In the genomic region with DNA sequence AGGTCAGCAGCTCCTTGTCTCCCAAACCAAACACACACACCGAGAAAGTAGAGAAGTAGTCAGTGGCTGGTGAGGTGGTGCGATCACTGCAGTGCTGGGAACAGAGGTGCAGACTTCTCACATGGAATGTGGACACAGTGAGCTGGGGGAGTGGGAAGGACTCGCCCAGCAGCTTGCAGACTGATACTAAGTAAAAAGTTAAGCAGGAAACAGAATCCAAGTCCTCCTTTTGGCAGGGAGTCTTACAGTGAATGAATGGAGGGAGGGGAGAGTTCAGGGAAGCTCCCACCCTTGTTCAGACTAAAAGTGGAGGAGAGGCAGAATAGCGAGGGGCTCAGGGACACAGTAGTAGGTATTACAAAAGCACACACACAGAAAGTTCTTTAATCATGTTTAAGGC, we compare ENCODE assay signal across 11 mouse cellular contexts. TPM values are rescaled to one million over a fixed set of nuclear protein-coding genes. Genes with fewer than 3 reads are reported as not detected.
DNase-seq lines count a peak whose midpoint lies in the region; ATAC-seq and TF ChIP-seq lines count a peak whose summit lies in the region.
"Had no signal": no experiment of that assay in that cellular context is flagged by ENCODE, and none has a peak within 500 bp of the region (broad histone marks: within the 10 kb centered on the region; RNA-seq: fewer than 3 reads in every experiment).

No protein-coding gene starts in this region.

- H3K4me1 ChIP-seq in kidney, embryonic 16.5 days (ENCODE audit: insufficient read depth, low read length): peaks cover 54% of the 10 kb centered on the region
- peaks cover 47% of the 10 kb centered on the region for H3K4me1 ChIP-seq in small intestine, adult 2 months (ENCODE audit: control insufficient read depth, insufficient read depth, insufficient read length, low read length)

- DNase-seq in heart, adult 11 months: peak; percentile 87
- no peak for DNase-seq in heart, postnatal 10 days
- no peak for DNase-seq in kidney, adult 9 months
- peak; percentile 34 for DNase-seq in R1 (ENCODE audit: low read depth, low spot score)
- no peak for DNase-seq in layer of hippocampus, adult 9-10 months (ENCODE audit: low spot score)
- DNase-seq in ovary, postnatal 36 days (ENCODE audit: low spot score): no peak
- DNase-seq: cerebellum, adult 8-10 months; right cerebral cortex, postnatal 25 days had no signal

- no peak overlapping the region for H3K9ac ChIP-seq in kidney, embryonic 16.5 days (replicated peaks; ENCODE audit: low read length)
- H3K9ac ChIP-seq: liver, embryonic 15.5 days had no signal

- H3K27me3 ChIP-seq in kidney, embryonic 16.5 days (ENCODE audit: insufficient read depth, low read length): no peaks in the 10 kb centered on the region
- no peaks in the 10 kb centered on the region for H3K27me3 ChIP-seq in small intestine, adult 2 months (ENCODE audit: control insufficient read depth, insufficient read depth, low read length)
- H3K27me3 ChIP-seq: liver, embryonic 15.5 days had no signal

- WGBS in kidney, embryonic 16.5 days: 34% methylated on average over 4 of the region's 4 CpGs
- 49% methylated on average over 4 of the region's 4 CpGs for WGBS in small intestine, adult 2 months

- intact Hi-C loops in heart, postnatal 10 days (cut with DNase I): no loop called here

- no peak overlapping the region for H3K4me3 ChIP-seq in kidney, embryonic 16.5 days (ENCODE audit: low read length)
- no peak overlapping the region for H3K4me3 ChIP-seq in small intestine, adult 2 months (ENCODE audit: low read depth, low read length)
- H3K4me3 ChIP-seq: liver, embryonic 15.5 days had no signal

- H3K9me3 ChIP-seq in kidney, embryonic 16.5 days (ENCODE audit: low read length): no peaks in the 10 kb centered on the region
- H3K9me3 ChIP-seq: liver, embryonic 15.5 days had no signal

- peak; percentile 29; the same call in 1 of the 2 replicates for ATAC-seq in kidney, embryonic 16.5 days (ENCODE audit: low FRiP score, low TSS enrichment)

- TF ChIP-seq CTCF in small intestine, adult 2 months (IDR thresholded peaks at IDR 0.05; ENCODE audit: extremely low read depth, insufficient read length, insufficient replicate concordance, low read depth, low read length): no peak

- no peak for TF ChIP-seq POLR2A in small intestine, adult 2 months (IDR thresholded peaks at IDR 0.05; ENCODE audit: low read depth, low read length)

- H3K36me3 ChIP-seq in kidney, embryonic 16.5 days (ENCODE audit: insufficient read depth, low read length): no peaks in the 10 kb centered on the region
- no peaks in the 10 kb centered on the region for H3K36me3 ChIP-seq in small intestine, adult 2 months (ENCODE audit: control insufficient read depth, insufficient read depth, low read length)
- H3K36me3 ChIP-seq: liver, embryonic 15.5 days had no signal

- H3K27ac ChIP-seq in kidney, embryonic 16.5 days (ENCODE audit: low read length): peak overlapping the region; percentile 7; the same call in 1 of the 2 replicates
- H3K27ac ChIP-seq in small intestine, adult 2 months (ENCODE audit: insufficient read depth, low read depth, low read length): peak overlapping the region; percentile 7; the same call in 1 of the 2 replicates
- H3K27ac ChIP-seq: liver, embryonic 15.5 days had no signal

- no peak overlapping the region for H3K4me2 ChIP-seq in kidney, embryonic 16.5 days (replicated peaks; ENCODE audit: low read depth, low read length)
- H3K4me2 ChIP-seq: liver, embryonic 15.5 days had no signal

RNA-seq across cellular contexts. Expression of a gene that starts 32.9 kb away (rescaled TPM):
- total RNA-seq in heart, postnatal 10 days (2021): 10 to 100 TPM; 86.2 to 99.2 TPM
- 8.3 and 10.3 TPM in 2 replicates for polyA plus RNA-seq in kidney, embryonic 16.5 days (2015; fragmentation: Nextera tagmentation; extraction: Ambion mirVana)
- polyA plus RNA-seq in small intestine, adult 2 months (2012; rRNA removed): 15.9 and 32.1 TPM in 2 replicates

Comparison
In these comparisons a context has a peak if more than half of its experiments do, and no peak if none do; other contexts are left out.
1. DNase-seq: peak in heart, adult 11 months (single experiment) and R1 (single experiment); none in heart, postnatal 10 days (0 of 2), kidney, adult 9 months (single experiment), layer of hippocampus, adult 9-10 months (single experiment) and ovary, postnatal 36 days (single experiment).